Mouse (Mus musculus) splenic B cell, adult 2 months (primary cell): ENCODE results near the gene Myo1b.

Source experiments
- DNase-seq: peaks from one replicate; pipeline ENCODE4 v3.0.0-alpha.2; 2011; ENCODE audit warnings: low read depth, low spot score
- H3K27me3 ChIP-seq: 2 replicates; pipeline ENCODE4 v1.6.1; 2012; ENCODE audit warnings: mild to moderate bottlenecking, low read length, moderate library complexity, mixed read lengths; ENCODE audit not compliant: control insufficient read depth, poor library complexity, insufficient read depth, severe bottlenecking
- H3K36me3 ChIP-seq: 2 replicates; pipeline ENCODE4 v1.6.1; 2012; ENCODE audit warnings: mild to moderate bottlenecking, low read length, moderate library complexity, mixed read lengths; ENCODE audit not compliant: control insufficient read depth, poor library complexity, insufficient read depth, severe bottlenecking

Myo1b gene

GRCm38 (mm10) chr1:51706106-51706505 lies 209.8 kb downstream of the Myo1b start:
- H3K36me3 ChIP-seq = no peaks in the 10 kb centered on the region
- no peaks in the 10 kb centered on the region for H3K27me3 ChIP-seq
- DNase-seq = no peak

- Histone ChIP-seq H3K27me3 (no peaks in the 10 kb centered on the region), H3K36me3 (no peaks in the 10 kb centered on the region)
- DNase-seq = no peak
Observed at GRCm38 (mm10) chr1:51704610-51705009, 211.3 kb downstream of the Myo1b start.
